Mouse (Mus musculus): ENCODE results near the gene Entpd8. TPM values are rescaled to one million over a fixed set of nuclear protein-coding genes. Genes with fewer than 3 reads are reported as not detected.

The Entpd8 gene
- not detected for total RNA-seq (2023)

DNA sequence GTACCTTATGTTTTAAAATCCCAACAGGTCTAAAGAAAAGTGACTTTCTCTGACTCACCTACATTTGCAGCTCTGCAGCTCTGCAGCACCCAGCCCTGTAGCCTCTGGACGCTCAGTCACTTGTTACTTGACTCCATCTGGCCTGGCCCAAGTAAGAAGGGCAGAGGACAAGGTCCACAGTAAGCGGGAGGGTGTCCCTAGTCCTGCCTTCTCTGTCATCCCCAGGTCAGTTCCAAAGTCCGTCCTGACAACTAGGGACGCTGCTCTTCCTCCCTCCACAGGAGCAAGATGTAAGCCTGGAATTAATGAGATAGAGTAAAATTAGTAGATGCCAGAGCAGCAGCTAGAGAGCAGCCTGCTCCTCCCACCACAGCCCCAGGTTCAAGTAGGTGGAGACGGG lies at the start of gene Entpd8:
Entpd8 (plus strand) TSS at position 229 of the 400 bp plus-strand sequence.

DNA sequence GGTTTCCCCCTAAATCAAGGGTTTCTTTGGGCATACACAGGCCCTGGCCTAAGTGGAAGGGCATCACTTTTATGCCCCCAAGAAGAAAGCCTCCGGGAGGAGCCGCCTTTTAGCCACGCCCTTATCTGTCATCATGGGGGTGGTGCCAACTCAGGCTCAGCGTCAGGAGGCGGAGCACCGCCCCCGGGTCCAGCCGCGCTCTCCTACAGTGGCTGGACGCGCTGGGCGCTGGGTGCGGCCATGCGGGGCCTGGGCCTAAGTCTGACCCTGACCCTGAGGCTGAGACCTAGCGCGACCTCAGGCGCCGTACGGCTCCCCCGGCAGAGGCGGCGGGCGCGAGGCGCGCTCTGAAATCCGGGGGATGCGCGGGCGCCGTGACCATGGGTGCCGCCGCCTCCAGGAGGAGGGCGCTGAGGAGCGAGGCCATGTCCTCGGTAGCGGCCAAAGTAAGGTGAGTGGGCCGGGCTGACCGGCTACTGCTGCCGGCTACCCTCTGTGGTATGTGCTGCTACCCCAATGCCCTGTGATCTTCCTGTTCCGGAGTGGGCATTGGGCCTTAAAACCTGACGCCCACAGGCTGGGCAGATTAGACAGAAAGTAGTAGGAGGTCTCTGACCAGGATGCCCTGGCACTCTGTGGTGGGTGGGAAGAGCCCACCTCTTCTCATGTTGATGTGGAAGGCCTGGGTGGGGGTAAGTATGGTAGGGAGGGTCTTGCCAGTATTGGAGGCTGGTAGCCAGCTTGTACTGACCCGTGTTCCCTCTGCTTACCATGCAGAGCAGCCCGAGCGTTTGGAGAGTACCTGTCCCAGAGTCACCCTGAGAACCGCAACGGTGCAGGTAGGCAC lies 25.7 kb upstream of the Entpd8 start, which contains the start of gene Nsmf:
Nsmf (plus strand) TSS at position 135 of the 847 bp plus-strand sequence.

DNA sequence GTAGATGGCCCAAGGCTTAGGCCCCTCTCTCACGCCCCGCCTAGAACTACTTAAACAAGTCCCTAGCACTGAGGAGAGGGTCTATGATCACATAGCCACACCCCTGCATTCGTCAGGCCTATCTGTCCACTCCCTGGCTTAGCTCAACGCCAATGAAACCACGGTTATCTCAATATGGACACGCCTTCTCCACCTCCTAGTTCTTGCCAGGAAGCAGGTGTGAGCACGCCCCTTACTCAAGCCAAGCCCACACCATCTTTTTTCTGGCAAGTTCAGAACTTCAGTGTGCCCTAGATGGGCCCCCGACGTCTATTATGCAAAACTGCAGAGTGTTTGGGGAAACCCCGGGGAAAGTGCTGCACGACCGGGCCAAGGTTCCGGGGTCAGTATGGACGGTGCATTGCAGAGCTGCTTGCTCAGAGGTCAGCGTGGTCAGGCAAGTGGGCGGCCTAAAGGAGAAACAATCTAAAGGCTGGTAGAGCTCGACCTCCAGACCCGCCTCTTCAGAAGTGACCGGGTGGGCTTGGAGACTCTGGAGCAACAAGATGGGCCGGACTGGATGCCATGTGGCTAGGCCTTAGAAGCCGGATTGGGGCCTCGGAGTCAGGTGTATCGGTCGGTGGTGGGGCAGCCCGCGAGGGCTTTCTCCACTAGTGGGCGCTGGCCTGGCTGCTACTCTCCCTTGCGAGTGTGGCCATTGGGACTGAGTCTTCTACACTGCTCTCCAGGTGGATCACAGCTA lies 15.2 kb downstream of the Entpd8 start, which contains the start of gene Noxa1:
Noxa1 (minus strand) TSS at position 41 of the 742 bp plus-strand sequence.

Other genes starting within 250 kb of the Entpd8 start
- gene Ehmt1, start 160.7 kb upstream of the Entpd8 start, total RNA-seq (2023) = 126 TPM
- gene Arrdc1, start 145.1 kb upstream of the Entpd8 start, total RNA-seq (2023) = 107 TPM
- 16.0 TPM for gene Zmynd19, start 130.5 kb upstream of the Entpd8 start, total RNA-seq (2023)
- gene Dph7, start 117.9 kb upstream of the Entpd8 start, total RNA-seq (2023) = 14.7 TPM
- 23.9 TPM for gene Mrpl41, start 105.2 kb upstream of the Entpd8 start, total RNA-seq (2023)
- 153 TPM for gene Pnpla7, start 104.3 kb upstream of the Entpd8 start, total RNA-seq (2023)
- 29.2 TPM for gene Nsmf, start 25.9 kb upstream of the Entpd8 start, total RNA-seq (2023)
- not detected for gene Noxa1, start 14.8 kb downstream of the Entpd8 start, total RNA-seq (2023)
- 7.0 TPM for gene Nrarp, start 100.5 kb downstream of the Entpd8 start, total RNA-seq (2023)
- gene Tor4a, start 116.6 kb downstream of the Entpd8 start, total RNA-seq (2023) = 14.4 TPM
- gene Nelfb, start 131.2 kb downstream of the Entpd8 start, total RNA-seq (2023) = 53.8 TPM
- gene Stpg3, start 134.3 kb downstream of the Entpd8 start, total RNA-seq (2023) = not detected
- not detected for gene Fam166a, start 138.4 kb downstream of the Entpd8 start, total RNA-seq (2023)
- 103 TPM for gene Tubb4b, start 144.4 kb downstream of the Entpd8 start, total RNA-seq (2023)
- gene Slc34a3, start 154.1 kb downstream of the Entpd8 start, total RNA-seq (2023) = not detected
- not detected for gene Rnf224, start 156.5 kb downstream of the Entpd8 start, total RNA-seq (2023)
- 0.50 TPM for gene Rnf208, start 162.0 kb downstream of the Entpd8 start, total RNA-seq (2023)
- gene Cysrt1, start 162.1 kb downstream of the Entpd8 start, total RNA-seq (2023) = not detected
- gene AL732309.1, start 166.6 kb downstream of the Entpd8 start, total RNA-seq (2023) = 12.5 TPM
- 19.2 TPM for gene Tmem203, start 175.1 kb downstream of the Entpd8 start, total RNA-seq (2023)
- gene Tprn, start 182.3 kb downstream of the Entpd8 start, total RNA-seq (2023) = 19.1 TPM
- gene Ssna1, start 192.1 kb downstream of the Entpd8 start, total RNA-seq (2023) = 29.1 TPM
- gene Anapc2, start 192.2 kb downstream of the Entpd8 start, total RNA-seq (2023) = 100 TPM
- gene Tmem210, start 207.8 kb downstream of the Entpd8 start, total RNA-seq (2023) = not detected
- gene Lrrc26, start 209.6 kb downstream of the Entpd8 start, total RNA-seq (2023) = not detected
- gene Grin1, start 238.9 kb downstream of the Entpd8 start, total RNA-seq (2023) = not detected

Measured in CD4-positive naive resting alpha-beta T cell, adult 76 days (primary cell).